Mouse (Mus musculus): ENCODE results near the gene Camta1. TPM values are rescaled to one million over a fixed set of nuclear protein-coding genes. Genes with fewer than 3 reads are reported as not detected.
A peak's percentile ranks its signal among the peaks of the same experiment; 100 is the strongest.

Camta1 gene
- total RNA-seq, 1 experiment from 2014 or later, result 34.9 TPM

DNA sequence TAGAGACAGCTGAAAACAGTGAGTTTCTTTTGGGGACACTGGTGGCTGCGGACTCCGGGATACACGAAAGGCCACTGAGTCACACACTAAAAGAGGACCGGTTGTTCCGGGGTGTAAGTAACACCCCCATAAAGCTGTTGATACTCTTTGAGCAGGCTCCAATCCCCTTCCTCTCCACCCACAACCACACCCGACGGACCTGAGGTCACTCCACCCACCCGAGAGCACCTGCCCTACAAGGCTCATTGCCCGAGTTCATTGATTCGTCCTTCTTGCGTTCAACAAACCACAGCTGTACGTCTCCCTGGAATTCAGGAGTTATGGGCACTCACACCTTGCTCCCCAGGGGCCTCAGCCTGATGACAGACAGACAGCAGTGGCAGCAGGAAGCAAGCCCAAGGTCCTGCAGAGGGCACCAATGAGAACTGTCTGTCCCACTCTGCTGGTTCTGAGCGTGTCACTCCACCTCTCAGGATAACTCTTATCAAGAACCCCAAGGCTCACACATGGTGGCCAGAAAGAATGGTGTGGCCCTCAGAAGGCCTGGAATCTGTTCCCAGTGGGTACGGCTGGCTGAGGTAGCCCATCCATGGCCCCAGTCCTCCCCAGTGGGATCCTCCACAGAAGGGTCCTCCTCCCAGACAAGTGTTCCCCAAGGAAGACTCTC, 158.5 kb downstream of the Camta1 start:
- ATAC-seq (replicated peaks; ENCODE audit: low read depth, poor library complexity, severe bottlenecking), result no peak

DNA sequence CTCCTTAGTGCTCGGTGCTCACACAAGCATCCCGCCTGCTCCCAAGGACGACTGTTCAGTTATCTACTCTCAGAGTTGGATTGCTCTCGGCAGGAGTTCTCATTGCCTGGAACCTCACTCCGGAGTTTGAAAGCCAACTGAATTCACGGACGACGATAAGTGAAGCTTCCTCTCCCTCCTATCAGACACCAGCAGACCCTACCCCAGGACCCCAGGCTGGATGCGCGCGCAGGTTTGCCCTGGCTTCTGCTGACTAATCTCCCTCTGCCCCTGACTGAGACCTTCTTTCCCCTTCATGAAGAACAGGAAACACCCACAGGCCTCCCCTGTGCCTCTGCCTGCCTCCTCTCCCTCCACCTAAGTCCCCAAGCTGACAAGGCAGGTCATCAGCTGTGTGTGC, 159.2 kb downstream of the Camta1 start:
- no peak for ATAC-seq (replicated peaks; ENCODE audit: low read depth, poor library complexity, severe bottlenecking)

DNA sequence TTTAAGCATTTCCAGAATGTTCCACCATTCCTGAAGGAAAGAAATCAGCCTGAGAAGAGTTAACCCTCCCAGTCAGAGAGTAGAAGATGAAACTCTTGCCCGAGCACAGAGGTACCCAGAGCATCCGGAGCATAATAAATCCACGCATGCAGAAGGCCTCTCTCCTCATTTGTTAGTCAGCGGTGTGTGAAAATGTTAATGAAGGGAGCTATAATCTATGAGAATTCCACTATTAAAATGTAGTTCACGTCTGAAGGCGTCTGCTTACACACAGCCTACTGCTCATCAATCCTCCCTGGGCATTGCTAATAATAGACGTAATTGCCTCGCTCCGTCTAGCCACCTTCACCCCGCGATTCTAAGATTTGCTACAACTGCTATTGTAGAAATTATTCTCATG, 165.7 kb downstream of the Camta1 start:
- no peak for ATAC-seq (replicated peaks; ENCODE audit: low read depth, poor library complexity, severe bottlenecking)

DNA sequence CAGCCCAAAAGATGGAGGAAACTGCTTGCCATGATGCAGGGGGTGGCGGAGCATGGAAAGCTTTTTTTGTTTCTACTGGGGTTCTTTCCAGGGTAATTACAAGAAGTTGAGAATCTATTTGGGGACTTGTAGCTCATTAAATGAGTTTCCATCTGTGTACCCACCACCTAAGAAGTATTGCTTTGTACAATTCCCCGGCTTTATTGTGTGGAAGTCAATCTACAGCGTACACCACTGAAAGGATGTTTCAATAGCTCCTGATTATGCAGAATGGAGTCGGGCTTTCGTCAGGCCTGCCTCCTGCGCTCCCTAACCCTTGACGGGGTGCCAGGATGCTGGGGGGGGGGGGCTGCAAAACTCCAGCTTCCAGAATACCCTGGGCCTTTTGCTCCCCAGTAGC, 167.1 kb downstream of the Camta1 start:
- ATAC-seq (replicated peaks; ENCODE audit: low read depth, poor library complexity, severe bottlenecking), result no peak

DNA sequence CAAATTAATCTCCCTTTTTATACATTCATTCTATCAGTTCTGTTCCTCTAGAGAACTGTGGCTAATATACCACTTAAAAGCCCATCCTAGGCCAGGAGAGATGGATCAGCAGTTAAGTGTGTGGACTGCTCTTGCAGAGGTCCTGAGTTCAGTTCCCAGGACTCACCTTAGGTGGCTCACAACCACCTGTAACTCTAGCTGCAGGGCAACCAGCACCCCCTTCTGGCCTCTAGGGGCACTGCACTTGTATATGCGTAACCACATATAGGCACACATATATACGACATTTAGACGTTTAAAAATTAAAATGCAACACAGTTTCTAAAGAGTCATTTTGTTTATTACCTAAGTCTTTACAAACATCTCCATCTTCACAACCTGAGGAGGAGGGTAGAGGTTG, 167.6 kb downstream of the Camta1 start:
- ATAC-seq (replicated peaks; ENCODE audit: low read depth, poor library complexity, severe bottlenecking), result no peak

DNA sequence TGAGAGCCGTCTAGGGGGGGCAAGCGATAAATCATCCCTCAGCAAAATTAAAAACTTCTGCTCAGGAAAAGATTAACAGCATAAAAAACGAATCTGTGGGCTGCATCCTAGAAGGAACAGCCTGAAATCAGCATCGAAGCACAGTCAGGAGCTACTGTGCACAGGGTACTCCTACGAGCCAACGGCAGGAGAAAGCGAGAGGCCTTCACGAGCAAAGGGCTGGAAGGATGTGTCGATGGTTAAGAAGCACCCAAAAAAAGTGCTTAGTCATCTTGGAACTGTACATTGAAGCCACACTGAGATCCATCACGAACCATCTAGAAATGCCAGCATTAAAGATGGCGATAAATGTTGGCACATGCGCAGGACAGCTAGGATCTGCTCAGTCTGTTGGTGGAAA, 171.6 kb downstream of the Camta1 start:
- ATAC-seq (replicated peaks; ENCODE audit: low read depth, poor library complexity, severe bottlenecking), result 0 out of 2 replicates have a peak, but pooled peaks have one; percentile 15

DNA sequence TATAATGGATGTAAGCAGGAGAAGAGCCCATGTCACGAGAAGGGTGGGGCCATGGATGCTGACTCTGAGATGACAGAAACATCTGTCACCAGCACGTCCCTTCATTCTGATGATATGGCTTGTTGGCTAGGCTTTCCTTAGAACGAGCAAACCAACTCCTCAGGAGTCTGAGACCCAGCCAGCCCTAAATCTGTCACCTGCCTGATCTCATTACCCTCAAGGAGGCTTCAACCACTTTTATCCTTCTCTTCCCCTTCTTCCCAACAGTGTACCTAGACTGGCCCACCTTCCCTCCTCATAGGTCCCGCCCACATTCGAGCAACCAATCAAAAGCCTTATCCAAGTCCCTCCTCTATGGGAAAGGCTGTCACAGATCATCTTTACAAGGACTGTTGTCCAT, 173.5 kb downstream of the Camta1 start:
- ATAC-seq (replicated peaks; ENCODE audit: low read depth, poor library complexity, severe bottlenecking), result no peak

DNA sequence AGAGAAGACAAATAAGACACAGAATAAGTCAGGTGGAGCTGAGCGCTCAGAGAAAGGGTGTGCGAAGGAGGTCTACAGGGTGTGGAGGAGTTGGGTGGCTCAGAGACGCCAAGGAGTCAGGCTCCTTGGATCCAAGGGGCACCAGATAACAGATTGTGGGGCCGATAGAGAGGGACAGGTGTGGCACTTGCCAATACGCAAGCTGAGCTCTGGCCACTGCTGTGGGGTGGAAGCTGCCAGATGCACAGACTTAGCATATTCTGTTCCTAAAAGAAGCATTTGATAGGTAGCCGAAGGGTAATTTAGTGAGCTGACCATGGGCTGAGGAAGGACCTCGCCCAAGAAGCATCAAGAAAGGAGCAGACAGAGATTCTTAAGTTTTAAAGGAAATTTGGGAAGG, 177.1 kb downstream of the Camta1 start:
- ATAC-seq (replicated peaks; ENCODE audit: low read depth, poor library complexity, severe bottlenecking), result no peak

DNA sequence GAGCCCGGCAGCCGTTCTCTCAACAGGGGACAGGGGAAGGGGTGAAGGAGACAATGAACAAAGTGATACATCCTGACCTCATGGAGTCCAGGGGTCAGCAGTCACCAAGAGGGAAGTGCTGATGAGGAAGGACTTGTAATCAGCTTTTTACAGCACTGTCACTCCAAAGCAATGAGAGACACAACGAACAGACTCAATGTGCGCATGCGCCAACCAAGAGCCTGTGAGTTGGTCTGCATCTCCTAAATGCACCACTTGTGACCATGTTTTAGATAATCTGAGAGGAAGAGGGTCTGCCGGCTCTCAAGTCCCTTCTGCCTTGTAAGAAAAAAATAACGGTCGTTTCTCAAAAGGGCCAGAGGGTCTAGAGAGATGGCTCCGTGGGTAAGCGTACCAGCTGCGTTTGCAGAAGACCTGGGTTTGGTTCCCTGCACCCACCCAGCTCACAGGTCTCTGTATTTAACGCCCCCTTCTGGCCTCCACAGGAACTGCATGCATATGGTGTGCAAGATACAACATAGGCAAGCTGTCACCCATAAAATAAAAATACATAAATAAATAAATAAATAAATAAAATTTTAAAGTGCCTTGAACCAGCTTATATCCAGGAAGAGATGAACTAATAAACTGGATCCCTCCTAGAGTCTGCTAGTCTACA, 178.7 kb downstream of the Camta1 start:
- ATAC-seq (replicated peaks; ENCODE audit: low read depth, poor library complexity, severe bottlenecking), result no peak

DNA sequence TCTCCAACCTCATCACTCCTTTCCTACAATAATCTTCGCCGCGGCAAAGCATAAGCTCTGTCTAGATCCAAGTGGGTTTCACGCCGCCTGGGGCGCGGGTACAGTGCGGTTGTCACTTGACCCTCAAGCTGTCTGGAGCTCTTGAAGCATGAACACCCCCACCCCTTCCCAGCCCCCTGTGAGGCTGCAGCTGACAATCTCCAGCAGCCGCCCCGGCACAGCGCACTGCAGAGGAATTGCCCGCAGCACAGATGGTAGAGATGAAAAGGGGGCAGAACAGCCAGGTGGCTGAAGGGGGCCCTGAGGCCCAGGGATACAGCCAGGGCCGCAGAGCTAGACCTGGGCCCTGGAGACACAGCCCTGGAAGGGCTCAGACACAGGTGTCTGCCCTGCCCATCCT, 189.2 kb downstream of the Camta1 start:
- ATAC-seq (replicated peaks; ENCODE audit: low read depth, poor library complexity, severe bottlenecking), result no peak

DNA sequence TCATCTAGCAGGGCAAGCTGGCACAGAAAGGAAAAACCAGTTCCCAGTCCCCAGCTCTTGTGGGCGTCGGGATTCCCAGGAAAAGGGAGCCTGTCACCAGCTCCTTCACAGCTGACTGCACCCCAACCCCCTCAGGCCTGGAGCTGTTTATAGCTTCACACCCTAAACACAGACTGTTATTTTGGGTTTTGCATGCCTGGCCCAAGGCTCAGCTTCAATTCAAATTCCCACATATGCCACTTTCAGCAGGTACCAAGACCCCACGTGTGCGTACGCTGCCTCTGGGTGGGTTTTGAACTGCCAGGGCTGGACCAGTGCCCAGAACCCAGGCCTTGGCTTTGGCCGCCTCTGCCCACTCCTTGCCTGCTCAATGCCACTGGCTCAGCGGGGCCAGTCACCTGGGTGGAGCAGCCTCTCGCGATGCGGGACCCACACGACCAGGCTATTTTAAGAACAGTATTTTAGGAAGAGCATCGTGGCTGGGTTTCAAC, 195.2 kb downstream of the Camta1 start:
- no peak for ATAC-seq (replicated peaks; ENCODE audit: low read depth, poor library complexity, severe bottlenecking)

DNA sequence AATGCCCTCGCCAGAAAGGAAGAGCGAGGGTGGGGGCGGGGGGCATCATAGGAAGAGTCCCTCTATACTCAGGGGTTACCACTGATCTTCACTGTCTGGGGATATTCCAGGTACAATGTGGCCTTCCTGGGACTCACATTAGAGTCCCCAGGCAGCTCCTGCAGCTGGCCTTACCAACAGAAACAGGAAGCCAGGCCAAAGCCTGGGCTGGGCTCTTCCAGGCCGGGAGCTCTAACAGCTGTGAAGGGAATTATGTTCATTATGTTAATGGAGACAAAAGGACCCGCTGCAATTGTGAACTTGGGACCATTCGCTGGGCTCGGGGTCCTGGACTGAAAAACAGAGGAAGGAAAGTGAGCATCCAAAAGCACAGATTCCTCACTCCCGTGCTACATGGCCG, 200.2 kb downstream of the Camta1 start:
- ATAC-seq (replicated peaks; ENCODE audit: low read depth, poor library complexity, severe bottlenecking), result no peak

DNA sequence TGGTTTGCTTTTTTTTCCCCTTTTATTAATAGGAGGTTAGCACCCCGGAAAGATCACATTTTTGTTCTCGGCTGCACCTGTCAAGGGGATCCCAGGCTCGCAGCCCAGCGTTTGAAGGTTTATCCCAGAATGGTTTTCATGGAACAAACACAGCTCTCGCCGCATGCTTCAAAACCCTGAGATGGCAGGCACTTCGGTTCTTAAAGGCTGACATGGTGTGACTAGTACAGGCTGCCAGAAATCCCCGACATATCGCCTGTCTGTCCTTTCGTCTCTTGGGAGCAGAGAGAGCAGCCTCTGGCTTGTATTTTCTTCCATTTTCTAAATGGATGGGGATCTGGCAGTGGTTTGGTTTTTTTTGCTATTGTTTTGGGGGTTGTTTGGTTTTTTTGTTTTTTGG, 205.2 kb downstream of the Camta1 start:
- no peak for ATAC-seq (replicated peaks; ENCODE audit: low read depth, poor library complexity, severe bottlenecking)

DNA sequence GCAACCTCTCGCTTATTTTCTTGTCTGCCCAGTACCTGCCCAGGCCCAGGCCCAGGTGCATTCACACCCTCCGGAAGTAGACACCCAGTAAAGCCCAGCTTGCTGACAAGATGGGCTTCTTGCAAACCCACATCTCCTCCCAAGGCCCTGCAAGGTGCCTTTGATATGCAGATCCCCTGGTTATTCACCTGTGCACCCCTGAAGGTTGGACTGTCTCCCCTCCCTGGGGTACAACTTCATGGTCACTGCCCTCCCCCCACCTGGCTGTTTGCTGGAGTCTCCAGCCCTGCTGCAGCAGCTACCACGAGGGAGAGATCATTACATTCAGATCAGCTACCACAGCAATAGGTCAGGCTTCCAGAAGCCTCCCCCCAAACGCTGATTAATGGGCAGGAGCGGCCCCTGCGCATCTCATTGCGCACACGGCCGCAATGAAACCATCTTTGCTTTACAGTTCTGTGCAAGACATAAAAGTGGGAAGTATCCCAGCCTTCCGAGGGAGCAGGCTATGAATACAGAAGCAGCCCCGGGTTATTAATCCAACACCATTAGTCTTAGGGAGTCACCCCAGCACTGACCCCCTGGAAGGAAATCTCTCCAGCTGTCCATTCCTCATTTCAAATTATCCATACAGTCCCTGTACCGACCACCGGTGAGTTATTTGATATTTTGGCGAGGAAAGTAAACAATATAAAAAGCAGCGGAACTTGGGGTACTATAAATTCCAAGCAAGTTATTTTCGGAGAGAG, 205.9 kb downstream of the Camta1 start:
- ATAC-seq (replicated peaks; ENCODE audit: low read depth, poor library complexity, severe bottlenecking), result no peak

DNA sequence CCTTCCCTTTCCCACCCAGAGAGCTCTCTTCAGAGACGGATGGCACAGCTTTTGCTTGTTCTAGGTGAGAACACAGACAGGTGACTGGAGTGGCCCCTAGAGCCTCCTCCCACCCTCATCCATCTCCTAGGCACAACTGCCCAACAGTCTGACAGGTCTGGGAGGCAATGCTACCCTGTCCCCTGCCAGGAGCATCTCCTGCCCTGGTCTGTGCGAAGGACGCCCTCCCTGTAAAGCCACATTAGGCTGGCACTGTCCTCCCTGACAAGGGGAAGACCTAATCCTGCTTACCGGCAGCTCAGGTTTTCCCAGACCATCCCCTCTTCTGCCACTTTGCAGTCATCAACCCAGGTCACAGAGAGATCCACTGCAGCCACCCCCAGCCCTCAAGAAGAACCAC, 206.4 kb downstream of the Camta1 start:
- no peak for ATAC-seq (replicated peaks; ENCODE audit: low read depth, poor library complexity, severe bottlenecking)

DNA sequence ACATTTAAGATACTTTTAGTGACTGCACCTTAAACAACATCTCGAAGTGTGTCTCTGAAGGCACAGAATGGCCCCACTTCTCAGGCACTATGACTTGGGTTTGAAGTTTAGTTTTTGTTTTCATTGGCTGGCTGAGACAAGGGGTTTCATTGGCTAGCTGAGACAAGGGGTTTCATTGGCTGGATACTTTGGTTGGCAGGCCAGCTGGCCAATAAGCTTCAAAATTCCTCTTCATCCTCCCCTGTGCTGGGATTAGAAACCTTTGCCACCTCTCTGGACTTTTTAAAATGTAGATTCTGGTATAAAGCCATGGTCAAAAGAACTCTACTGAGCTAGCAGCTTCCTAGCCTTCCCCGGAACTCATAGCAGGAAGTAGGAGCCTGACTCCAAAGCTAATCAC, 219.3 kb downstream of the Camta1 start:
- ATAC-seq (replicated peaks; ENCODE audit: low read depth, poor library complexity, severe bottlenecking), result no peak

DNA sequence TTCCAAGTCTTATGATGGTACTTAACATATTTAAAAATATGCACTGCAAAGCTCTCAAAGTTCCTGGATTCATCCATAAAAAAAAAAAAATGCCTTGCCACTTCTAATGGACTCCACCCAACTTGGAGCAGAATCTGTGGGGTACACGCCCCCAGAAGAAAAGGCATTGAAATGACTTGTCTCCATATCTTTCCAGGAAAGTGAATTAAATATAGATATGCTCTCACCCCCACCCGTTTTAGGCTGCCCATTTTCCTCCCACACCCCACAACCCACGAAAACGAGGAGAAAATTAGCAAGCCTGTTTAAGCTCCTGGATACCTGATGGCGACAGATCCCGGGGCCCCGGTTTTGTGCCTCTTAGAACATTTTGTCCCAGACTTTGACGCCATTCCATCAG, 220.7 kb downstream of the Camta1 start:
- ATAC-seq (replicated peaks; ENCODE audit: low read depth, poor library complexity, severe bottlenecking), result no peak

DNA sequence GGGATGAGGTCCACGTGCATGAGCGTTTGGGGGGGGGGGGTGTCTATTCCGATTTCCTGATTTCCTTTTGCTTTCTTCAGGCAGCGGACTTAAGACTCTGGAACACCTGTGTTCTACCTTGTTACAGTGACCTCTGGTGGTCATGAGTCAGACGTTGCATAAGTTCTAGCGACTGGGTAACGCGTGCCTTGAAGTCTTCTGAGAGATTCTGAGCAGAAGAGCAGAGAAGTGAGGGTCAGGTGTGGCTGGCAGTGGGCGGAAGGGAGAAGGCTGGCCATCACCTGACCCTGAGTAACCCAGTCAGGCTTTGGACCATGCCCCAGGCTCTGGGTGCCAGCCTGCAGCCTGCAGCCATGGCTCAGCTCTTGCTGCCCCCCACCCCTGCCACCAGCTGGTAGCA, 222.7 kb downstream of the Camta1 start:
- ATAC-seq (replicated peaks; ENCODE audit: low read depth, poor library complexity, severe bottlenecking), result no peak

DNA sequence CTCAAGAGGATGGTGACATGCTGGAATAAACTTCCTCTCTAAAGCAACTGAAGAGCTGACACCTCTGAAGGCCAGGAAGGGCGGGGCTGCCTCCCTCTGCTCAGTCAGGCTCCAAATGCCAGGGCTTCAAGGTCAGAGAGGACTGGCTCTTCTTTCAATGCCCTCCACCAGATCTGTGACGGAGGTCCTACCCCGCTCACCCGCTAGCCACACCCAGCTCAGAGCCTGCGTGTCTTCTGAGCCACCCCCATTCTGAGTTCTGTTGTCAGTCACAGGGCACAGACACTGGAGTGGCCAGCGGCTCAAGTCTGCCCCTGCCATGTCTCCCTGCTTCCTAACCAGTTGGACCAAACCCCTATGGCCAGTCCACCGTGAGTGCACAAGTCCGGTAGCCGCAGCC, 224.3 kb downstream of the Camta1 start:
- no peak for ATAC-seq (replicated peaks; ENCODE audit: low read depth, poor library complexity, severe bottlenecking)

DNA sequence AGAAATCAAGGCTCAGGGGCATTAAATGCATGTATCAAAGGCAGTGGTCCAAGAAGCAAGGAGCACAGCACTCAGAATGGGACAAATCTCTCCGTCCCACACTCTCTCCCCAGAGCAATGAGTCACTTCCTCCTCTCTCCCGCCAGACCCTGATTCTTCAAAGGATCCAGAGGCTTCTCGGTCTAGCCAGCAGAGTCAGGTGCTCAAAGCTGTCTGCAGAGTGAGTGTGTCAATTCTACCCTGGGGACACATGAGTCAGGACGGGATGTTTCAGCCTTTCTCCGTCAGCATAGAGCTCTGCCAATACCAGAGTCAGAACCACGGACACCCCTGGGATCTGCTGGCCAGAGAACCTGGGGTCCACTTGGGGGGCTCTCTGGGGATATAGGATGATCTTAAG, 226.9 kb downstream of the Camta1 start:
- ATAC-seq (replicated peaks; ENCODE audit: low read depth, poor library complexity, severe bottlenecking), result no peak

DNA sequence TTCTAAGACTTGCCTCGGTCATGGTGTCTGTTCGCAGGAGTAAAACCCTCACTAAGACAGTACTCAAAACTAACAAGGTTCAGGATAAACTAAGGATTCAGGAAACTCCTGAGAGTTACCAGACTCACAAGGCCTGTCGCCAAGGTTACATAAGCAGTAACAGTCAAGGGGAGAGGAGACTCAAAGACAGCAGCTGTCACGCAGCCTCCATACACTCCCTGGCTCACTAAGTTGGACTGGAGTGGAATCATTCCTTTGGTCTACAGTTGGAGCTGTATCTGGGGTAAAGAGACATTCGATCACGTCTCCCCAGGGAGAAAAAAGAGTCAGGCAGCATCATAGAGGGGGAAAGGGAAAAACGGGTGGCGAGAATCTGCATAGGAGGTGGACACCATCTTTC, 227.9 kb downstream of the Camta1 start:
- no peak for ATAC-seq (replicated peaks; ENCODE audit: low read depth, poor library complexity, severe bottlenecking)

All from common myeloid progenitor, adult 5-6 weeks (primary cell).